Mouse (Mus musculus) thymus, postnatal 36 days (tissue): ENCODE measurements around the gene R3hdm2.
A peak's percentile ranks its signal among the peaks of the same experiment; 100 is the strongest.

Source experiments
- DNase-seq, 2 experiments: peaks; one replicate each; pipeline ENCODE4 v3.0.0; 2022; ENCODE audit warnings: mixed read lengths in 2 of 2

The R3hdm2 gene

DNA sequence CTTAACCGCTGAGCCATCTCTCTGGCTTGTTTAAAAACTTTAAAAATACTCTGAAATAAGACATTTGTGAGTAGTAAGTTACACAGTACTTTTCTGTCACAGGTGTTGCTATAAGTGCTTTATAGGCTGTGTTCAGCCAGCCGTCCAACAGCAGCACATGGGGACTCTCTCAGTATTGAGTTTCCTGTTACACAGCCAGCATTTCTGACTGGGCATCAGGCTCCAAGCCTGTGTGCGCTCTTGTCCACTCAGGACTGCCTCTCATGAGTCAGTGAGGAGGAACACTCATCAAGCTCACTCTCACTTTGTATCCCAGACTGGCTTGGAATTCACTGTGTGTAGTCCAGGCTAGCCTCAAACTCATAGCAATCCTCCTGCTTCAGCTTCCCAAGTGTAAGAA lies 116.0 kb downstream of the R3hdm2 start:
- DNase-seq: no peak

DNA sequence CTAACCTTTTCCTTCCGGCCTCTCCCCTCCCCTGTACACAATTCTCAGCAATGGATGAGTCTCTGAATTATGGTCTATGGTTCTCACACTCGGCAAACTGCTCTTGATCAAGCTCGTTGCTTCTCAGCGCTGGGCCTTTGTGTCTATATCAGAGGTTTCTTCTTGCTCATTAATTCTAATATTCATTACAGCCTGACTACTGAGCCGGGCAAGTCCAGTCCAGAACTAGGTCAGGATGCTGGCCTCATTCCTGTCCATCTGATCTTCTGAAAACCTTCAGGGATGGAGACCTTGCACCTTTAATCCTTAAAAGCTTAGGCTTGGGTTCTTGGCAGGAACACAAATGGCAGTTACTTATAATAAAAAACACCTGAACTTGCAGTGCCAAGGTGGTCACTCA lies 119.4 kb downstream of the R3hdm2 start:
- no peak for DNase-seq

DNA sequence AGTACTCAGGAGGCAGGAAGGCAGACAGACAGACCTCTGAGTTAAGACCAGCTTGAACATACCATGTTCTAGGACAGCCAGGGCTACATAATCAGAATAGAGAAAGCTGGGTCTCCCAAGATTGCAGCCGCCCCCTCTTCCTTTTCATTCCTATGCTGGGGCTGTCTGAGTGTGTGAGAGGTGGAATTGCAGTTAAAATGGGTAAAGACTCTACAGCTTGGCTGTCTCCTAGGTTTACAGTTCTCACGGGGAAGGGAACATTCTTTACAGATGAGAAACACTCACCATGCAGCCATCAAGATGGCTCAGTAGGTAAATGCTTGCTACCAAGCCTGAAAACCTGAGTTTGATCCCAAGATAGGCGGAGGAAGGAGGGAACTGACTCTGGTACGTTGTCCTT lies 119.9 kb downstream of the R3hdm2 start:
- no peak for DNase-seq

DNA sequence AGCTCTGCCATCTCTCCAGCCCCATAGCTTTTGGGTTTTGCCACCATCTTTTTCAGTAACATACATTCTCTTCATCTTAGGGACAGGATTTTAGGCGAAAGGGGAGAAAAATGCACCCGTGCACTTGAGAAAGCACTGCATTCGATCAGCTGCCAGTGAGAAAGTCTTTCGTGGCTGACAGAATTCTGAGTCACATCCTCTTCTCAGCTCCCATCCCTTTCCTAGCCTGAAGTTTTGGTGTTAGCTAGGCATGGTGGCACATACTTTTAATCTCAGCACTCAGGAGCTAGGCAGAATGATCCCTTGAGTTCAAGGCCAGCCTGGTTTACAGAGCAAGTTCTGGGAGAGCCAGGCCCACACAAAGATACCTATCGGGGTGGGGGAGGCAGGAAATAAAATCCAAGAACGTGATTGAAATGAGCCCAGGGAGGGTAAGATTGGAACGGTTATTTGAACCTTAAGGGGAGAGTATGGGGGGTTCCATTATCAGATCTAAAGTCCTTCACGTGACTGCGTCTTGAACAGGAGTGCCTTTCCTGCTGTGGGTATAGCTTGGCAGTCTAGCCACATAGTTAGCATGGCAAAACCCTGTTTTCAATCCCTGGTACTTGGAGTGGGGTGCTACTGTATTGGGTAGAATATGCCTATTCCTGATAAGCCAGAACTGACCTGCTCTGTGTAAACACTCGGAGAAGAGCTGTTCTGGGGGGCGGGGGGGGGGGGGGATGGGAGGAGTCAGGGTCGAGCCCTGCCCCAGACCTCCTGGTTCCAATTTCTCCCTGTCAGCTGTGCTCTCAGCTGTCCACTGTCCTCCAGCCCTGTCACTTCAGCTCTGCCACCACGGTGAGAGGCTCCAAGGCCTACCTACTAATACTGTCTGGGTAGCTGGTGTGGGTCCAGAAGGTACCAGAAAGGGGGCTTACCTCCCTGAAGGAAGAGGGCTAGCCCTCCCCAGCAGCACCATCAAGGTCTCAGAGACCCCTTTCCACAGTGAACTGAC lies 121.1 kb downstream of the R3hdm2 start, which contains the start of gene Stac3:
Gene Stac3, plus strand, starts transcription at position 793 of the 1,000 bp plus-strand sequence.
- no peak for DNase-seq

DNA sequence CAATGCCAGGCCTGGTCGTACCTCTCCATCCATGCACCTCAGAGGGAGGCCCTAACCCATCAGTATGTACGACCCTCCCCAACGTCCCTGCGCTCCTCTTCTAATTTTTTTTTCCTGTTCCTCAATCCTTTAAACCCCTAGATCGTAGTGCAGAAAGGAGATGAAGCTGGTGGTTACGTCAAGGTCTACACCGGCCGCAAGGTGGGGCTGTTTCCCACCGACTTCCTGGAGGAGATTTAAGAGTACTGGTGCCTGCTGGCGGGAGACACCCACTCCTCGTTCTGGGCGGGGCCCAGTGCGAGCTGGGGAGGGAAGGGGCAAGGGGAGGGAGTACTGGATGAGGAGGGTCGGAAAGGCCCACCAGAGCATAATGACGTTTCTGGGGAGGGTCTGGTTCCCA lies 128.1 kb downstream of the R3hdm2 start:
- DNase-seq: peak; percentile 84 to 86

DNA sequence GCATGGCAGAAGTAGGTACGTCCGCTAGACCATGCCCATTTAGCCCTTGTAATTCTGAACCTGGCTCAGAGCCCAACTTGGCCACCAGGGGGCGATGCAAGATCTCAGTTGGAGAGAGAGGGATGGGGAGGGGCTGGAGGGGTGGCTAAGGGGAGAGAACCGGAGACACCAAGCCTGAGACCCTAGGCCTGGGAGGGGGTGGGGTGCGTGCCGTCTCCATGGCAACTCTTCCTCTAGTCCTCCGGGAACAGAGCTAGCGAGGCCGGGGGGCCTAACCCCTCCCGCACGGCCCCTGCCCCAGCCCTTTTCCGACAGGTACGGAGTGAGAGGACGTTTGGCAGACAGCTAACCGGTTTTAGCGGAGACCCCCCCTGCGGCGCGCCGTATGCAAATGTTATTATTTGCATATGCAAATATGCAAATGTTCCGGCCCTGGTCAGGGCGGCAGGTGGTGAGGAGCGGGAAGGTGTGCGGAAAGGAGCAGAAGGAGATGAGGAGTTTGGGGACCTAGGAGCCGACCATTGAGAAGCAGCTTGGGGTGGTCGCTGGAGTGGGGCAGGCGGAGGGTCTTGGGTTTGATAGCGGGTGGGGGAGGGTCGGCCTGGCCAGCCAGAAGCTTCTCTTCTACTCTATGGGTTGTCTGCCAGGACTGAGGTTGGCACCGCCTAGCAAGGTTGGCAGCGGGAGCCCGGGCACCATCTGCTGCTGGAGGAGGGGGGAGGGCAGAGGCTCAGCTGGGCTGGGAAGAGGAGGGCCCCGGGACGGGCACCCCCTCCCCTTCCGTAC lies 129.1 kb downstream of the R3hdm2 start:
- peak; percentile 85 to 89 for DNase-seq

DNA sequence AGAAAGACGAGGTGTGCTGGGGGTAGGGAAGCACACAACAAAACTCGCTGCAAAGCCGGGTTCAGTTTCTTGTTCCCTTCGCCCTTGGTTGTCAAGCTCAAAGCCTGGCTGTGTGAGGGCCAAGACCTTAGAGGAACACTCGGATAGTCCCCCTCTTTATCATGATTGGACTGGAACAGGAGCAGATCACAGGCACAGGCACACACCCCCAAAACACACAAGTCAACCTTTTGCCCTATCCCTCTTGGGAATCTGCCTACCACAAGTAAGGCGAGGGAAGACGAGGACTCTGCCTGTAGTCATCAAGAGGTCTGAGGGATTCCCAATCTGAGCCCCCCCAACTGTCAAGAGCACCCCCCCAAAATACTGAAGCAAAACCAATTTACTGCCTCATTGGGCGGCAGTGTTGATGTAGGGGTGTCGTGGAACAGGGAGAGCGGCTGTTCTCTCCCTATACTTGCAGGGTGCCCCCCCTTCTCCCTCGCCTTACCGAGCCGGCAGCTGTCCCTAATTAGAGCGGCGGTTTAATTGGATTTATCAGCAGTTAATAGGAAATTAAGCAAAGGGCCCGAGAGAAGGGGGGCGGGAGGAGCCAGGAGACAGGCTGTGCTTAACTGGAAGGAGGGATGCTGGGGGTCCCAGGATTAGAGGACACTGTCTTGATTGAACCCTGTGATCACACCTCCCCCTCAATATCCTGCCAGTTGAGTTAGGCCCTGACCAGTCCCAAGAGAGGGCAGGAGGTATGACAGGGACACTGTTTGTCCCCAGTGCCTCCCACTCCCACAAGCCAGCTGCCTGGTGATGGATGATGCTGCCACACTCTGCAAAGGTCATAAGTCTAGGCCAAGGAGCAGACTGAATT lies 129.9 kb downstream of the R3hdm2 start:
- DNase-seq: no peak

DNA sequence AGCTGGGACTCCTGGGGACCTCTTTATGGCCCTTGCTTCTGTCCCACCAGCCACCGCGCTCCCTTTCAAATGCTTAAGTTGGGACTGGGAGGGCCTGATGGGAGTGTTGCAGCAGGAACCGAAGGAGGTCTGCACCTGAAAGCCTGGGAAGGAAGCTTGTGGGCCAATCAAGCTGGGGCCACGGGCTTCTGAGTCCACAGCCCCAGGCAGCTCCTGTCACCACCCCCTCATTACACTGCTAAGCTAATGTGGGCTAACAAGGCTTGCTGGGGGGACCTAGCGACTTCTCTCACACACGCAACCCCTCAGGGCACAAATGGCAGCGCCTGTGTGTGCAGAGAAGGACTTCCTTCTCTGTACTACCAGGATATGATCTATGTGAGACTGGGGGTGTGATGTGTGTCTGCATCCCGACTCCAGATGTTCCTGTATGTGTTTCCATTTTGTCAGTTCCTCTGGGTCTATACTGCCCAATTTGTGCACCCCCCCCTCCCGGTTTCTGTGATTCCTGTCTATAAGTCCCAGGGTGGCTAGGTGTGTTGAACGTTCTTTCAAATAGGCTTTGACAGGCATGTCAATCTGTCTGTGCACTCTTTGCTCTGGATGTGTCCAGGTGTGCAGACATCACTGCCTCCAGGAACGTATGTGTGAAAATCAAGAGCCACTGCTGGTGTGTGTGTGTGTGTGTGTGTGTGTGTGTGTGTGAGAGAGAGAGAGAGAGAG lies 130.9 kb downstream of the R3hdm2 start:
- DNase-seq: no peak

DNA sequence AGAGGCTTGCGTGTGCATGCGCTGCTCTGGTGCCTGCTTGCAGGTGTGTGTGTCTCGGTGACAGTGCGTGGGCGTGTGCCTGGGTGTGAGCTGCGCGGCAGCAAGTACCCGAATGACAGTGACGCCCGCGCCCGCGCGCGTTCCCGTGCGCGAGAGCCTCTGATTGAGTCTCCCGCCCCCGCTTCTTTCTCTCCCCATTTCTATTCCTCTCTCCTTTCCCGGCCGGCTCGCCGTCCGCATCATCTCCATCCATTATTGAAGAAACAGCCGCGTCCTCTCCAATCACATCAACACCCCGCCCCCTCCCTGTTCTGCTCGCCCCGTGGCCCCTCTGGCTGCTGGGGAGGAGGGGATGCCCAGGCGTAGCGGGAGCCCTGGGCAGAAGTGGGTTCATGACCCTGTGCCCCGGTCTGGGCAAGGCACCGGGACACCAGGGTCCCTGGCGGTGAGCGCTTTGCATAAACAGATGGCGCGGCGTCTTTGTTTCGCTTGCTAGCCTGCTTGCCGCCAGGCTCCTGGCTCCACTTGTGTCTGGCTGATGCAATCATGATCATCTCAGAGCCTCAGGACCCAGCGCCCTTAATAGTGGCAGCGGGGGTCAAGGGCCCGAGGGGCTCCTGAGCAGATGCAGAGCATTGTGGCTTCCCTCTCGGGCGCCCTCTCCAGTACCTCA lies 131.6 kb downstream of the R3hdm2 start:
- DNase-seq: peak; percentile 73 to 80

DNA sequence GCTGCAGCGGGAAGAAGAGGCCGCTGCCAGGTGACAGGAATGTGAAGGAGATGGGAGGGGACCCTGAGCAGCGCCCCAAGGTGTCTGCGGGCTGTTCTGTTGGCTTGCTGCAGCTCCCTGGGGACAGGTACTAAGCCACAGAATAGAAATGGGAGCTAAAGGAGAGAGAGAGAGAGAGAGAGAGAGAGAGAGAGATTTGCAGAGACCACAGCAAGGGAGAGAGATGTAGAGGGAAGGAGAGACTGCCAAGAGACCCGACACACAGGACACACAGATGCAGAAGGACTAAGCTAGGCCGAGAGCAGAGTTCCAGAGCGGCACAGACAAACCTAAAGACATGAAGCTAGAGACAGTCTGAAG lies 132.2 kb downstream of the R3hdm2 start:
- DNase-seq: no peak

DNA sequence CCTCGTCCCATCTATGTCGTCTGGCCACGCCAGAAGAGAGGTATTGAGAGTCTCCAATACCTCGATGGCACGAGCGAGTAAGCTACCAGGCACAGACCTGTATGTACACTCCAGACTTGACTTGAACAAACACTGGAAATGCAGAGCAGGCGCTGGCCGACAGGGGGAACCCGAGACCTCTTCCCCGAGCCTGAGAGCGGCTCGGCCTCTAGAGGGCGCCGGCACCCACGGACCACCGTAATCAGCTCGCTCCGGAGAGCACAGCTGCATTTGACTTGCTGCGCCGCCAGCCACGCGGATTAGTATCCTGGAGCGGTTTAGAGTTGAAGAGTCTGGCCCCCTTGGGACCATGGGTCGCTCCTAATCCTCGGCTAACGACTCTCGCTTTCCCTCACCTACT lies 132.7 kb downstream of the R3hdm2 start:
- DNase-seq: peak; percentile 89 to 95

DNA sequence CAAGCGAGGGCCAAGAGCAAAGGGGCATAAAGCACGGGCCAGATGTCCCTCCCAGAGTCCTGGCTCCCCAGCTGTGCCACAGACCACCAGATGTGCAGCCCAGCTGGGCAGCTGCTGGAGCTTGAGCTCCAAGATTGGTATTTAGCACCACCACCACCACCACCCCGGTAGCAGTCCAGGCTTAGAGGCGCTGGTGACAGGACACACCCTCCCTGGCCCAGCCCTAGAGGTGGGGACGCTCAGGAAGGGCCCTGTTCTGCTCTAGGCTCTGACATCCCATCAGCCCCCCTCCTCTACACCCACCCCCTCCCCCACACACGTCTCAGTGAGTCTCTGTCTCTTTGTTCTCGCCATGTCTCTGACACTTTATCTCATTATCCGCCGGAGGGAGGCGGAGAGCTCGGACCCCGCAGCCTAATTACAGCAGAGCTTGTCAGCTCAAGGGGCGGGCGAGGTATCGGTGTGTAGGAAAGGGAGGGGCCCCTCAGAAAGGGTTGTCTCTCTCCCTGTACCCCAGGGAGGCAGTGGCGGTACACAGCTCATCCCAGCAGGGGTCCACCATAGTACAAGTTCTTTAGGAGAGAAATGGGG lies 133.5 kb downstream of the R3hdm2 start:
- no peak for DNase-seq

DNA sequence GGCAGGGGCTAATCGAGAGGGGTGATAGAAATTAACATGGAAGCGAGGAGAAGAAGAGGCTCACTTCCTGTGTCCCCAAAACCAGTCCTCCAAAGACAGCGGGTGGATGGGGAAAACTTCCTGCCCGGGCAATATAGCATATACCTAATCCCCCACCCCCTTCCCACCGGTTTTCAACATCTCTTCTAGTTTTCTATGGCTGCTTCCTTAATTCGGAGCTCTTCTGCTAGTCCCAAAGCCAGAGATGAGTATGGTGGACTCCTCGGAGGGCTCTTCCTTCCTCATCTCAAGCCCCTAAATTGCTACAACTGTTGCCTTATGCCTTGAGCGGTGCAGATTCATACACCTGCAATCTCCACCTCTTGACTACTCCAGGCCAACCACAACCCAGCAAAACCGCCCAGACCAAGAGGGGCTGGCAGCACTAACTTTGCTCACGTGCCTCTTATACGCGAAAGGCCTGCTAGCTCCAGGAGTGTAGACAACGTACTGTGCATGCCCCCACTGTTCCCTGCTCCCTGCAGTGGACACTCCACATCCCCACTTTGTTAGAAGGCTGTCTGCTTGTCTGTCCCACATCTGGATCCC lies 134.1 kb downstream of the R3hdm2 start:
- no peak for DNase-seq

DNA sequence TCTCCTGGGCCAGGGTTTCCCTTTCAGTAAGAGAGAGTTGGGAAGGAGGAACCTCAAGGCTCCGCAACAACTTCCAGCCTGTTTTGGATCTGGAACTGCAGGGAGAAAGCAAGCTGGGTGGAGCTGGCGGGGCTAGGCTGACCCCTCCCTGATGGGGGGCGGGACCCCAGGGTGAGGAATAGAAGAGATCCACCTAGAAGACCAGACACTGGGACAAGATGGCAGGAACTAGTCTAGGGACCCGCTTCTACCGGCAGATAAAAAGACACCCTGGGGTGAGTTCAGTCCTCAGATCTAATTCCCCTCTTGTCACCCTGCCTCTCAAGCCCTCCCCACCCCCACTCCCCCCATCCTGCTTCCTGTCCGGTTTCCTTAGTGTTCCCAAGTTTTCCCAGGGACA lies 134.6 kb downstream of the R3hdm2 start, which contains the start of gene Ndufa4l2:
Gene Ndufa4l2, plus strand, starts transcription at position 204 of the 400 bp plus-strand sequence.
- DNase-seq: no peak

DNA sequence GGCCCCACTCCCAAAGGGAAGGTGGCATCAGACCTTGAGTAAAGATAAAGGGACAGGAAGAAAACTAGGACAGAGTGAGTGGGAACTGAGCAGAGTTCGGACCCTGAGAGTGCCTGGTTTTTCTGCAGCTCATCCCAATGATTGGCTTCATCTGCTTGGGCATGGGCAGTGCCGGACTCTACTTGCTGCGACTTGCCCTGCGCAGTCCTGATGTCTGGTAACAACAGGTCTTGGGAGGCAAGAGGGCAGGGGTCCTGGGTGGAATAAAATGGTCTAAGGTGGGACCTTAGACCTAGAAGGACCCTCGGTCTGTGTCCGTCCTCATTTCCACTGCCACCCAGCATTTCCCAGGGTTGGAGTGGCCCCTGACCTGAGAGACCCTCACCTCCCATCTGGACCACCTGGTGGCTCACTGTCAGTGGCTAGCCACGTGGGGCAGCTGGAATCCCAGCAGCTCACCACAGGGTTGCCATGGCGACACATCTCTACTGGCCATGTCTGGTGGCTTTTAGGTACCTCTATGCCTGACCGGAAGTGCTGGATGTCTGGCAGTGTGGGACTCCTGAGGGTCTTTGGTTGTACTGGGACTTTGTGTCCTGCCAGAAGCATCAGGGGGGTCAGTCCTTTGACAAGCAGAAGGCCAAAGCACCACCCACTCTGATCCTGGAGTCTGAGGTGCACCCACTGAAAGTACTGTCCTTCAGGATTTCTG lies 135.3 kb downstream of the R3hdm2 start:
- DNase-seq: no peak

DNA sequence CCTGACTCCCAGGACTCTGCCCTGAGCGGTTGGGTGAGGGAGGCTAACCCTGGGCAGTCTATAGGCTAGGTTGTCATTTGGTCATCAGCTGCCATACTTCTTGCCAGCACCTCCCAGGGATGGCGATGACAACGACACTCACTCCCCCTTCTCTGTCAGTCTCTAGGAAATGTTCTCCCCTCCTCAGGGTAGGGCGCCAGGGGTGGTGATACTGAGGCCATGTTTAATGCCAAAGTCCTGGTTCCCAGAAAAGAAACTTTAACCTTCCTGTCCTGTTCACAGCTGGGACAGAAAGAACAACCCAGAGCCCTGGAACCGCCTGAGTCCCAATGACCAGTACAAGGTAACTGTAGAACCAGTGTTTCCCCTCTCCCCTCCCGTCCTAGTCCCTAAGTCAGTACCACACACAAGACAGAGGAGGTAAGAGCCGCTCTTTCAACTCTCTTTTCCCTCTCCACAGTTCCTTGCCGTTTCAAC lies 135.9 kb downstream of the R3hdm2 start:
- no peak for DNase-seq

DNA sequence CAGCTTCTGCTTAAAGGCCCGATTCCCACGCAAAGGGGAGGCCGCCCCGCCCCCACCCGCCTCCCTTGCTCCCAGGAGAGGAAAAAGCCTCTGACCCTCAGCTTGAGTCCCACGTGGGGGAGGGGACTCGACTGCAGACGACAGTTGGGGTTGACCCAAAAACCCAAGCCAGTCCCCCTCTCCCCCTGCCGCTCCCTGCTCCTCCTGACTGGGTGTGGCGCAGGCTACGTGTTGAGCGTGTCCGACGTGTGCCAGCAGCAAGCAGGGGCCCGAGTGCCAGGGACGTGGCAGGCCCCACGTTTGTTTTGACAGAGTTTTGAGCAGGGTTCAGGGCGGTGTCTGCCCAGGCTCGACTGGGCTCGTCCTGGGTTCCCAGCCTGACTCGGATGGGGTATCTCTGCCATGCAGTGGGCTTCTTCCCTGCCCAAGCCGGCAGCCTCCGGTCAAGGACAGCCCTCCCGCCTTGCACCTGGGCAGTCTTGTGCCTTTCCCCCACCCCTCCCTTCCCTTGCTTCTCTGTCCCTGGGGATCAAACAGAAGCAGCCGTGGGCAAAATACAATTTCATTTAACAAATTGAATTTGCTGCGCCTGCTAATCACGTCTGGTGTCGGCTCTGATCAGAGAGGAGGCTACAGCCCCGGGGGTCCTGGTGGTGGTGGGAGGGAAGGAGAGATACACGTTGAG lies 136.6 kb downstream of the R3hdm2 start:
- no peak for DNase-seq

DNA sequence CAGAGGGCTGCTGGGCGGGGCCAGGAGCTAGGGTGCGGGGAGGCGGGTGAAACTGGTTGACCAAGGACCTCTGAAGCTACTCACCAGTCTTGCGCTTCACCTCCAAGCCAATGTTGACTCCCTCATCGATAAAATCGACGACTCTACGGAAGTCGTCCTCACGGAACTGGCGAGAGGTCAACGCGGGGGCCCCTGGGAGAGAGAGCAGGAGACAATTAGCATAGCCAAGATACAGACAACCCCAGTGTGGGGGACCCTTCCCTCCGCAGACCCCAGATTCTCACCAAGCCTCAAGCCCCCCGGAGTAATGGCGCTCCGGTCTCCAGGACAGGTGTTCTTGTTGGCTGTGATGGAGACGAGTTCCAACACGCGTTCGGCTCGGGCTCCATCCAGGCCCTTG lies 137.8 kb downstream of the R3hdm2 start:
- DNase-seq: no peak

DNA sequence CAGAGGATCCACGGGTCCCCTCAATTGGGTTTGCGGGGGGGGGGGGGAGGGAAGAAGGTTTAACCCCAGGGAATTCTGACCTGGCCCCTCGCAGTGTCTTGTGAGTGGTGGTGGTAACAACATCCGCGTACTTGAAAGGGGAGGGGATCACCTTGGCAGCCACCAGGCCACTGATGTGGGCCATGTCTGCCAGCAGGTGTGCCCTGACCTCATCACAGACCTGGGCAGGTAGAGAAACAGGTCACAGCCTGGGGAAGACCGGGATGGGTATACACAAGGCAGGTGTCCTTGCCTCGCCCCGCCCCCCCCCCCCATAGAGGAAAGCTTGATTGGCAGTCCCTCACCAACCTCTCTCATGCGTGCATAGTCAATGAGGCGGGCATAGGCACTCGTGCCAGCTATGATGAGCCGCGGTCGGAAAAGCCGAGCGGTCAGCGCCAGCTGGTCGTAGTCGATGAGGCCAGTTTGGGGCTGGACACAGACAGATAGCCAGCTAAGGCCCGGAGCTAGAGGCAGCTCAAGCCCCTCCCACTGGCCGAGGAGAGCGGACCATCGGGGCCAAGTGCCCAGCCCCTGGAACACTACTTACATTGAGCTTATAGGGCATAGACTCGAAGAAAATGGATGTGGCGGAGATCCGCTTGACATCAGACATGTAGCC lies 139.0 kb downstream of the R3hdm2 start:
- no peak for DNase-seq
